ENCODE assay signal across 9 mouse cellular contexts in the genomic region with DNA sequence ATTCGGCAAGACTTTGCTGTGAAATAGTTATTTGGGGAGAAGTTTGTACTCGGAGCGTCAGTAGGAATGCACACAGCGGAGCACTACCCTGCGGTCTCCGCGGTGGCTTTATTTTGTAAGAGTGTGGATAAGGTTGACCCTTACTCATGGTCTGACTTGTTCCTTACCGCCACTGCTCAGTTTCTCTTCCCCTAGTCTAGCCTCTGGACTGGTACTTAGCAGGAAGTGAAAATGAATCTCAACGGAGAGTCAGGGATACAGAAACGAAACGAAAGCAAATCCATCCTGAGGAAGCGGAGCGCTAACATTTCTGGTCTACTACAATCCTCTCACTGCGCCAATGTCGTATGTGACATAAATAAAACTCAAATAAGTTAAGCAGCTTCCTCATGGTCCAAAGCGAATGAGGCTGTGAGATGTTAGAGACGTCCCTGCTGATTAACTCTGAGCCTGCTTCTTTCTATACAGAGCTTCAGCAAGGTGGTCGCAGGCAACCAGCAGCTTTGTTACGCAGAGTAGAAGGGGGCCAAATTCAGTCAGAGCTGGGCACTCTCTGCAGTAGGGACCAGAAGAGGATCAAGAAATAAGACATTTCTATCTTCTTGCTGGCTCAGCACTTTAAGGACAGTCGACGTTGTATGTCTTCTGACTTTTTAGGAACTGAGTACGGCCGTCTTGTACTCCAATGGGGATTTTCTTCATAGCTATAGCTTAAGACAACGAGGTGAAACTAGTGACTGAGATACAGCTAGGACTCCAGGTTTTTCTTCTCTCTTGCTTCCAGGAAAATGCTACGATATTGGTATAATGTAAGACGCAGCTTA. TPM values are rescaled to one million over a fixed set of nuclear protein-coding genes. Genes with fewer than 3 reads are reported as not detected.
A peak's percentile ranks its signal among the peaks of the same experiment; 100 is the strongest.
DNase-seq lines count a peak whose midpoint lies in the region; ATAC-seq and TF ChIP-seq lines count a peak whose summit lies in the region.
"Had no signal": no experiment of that assay in that cellular context is flagged by ENCODE, and none has a peak within 500 bp of the region (broad histone marks: within the 10 kb centered on the region; RNA-seq: fewer than 3 reads in every experiment).

No protein-coding gene starts in this region.

- H3K9me3 ChIP-seq in embryonic facial prominence, embryonic 14.5 days (ENCODE audit: control insufficient read depth, low read length): no peaks in the 10 kb centered on the region
- 0 out of 2 replicates have a peak, but pooled peaks cover 2% of the 10 kb centered on the region for H3K9me3 ChIP-seq in limb, embryonic 12.5 days
- no peaks in the 10 kb centered on the region for H3K9me3 ChIP-seq in neural tube, embryonic 15.5 days (replicated peaks)

- intact Hi-C loops in left cerebral cortex, adult 2 months (cut with DNase I): no loop called here

- peak overlapping the region; percentile 22; the same call in 1 of the 2 replicates for H3K4me3 ChIP-seq in left cerebral cortex, adult 2 months
- H3K4me3 ChIP-seq in embryonic facial prominence, embryonic 14.5 days (ENCODE audit: low read depth, low read length): peak overlapping the region; percentile 17
- H3K4me3 ChIP-seq in limb, embryonic 12.5 days (replicated peaks): peak overlapping the region; percentile 14; the same call in 1 of the 2 replicates
- H3K4me3 ChIP-seq in neural tube, embryonic 15.5 days (replicated peaks): no peak overlapping the region
- H3K4me3 ChIP-seq in cerebellum, adult 2 months (replicated peaks; ENCODE audit: insufficient read depth, low read depth, low read length): no peak overlapping the region

- no peak for TF ChIP-seq CTCF in left cerebral cortex, adult 2 months (IDR thresholded peaks at IDR 0.05)
- TF ChIP-seq CTCF in cerebellum, adult 2 months (IDR thresholded peaks at IDR 0.05; ENCODE audit: borderline replicate concordance, insufficient read depth, low read depth, low read length): no peak

- H3K4me1 ChIP-seq in embryonic facial prominence, embryonic 14.5 days (ENCODE audit: control insufficient read depth, insufficient read depth, low read length): no peaks in the 10 kb centered on the region
- no peaks in the 10 kb centered on the region for H3K4me1 ChIP-seq in limb, embryonic 12.5 days (replicated peaks)
- no peaks in the 10 kb centered on the region for H3K4me1 ChIP-seq in neural tube, embryonic 15.5 days
- H3K4me1 ChIP-seq in cerebellum, adult 2 months (ENCODE audit: control insufficient read depth, insufficient read depth, low read length): no peaks in the 10 kb centered on the region

- no peak for TF ChIP-seq POLR2A in cerebellum, adult 2 months (IDR thresholded peaks at IDR 0.05; ENCODE audit: borderline replicate concordance, insufficient read depth, low read length)

- 71% methylated on average over 26 of the region's 26 CpGs for WGBS in embryonic facial prominence, embryonic 14.5 days
- WGBS in limb, embryonic 12.5 days: 76% methylated on average over 26 of the region's 26 CpGs
- 74% methylated on average over 26 of the region's 26 CpGs for WGBS in neural tube, embryonic 15.5 days
- WGBS in cerebellum, adult 2 months: 77% methylated on average over 26 of the region's 26 CpGs

- peak overlapping the region; percentile 35 for H3K4me2 ChIP-seq in embryonic facial prominence, embryonic 14.5 days (ENCODE audit: low read depth, low read length)
- peak overlapping the region; percentile 33 for H3K4me2 ChIP-seq in limb, embryonic 12.5 days
- peak overlapping the region; percentile 26 for H3K4me2 ChIP-seq in neural tube, embryonic 15.5 days

- H3K27ac ChIP-seq in left cerebral cortex, adult 2 months: no peak overlapping the region
- no peak overlapping the region for H3K27ac ChIP-seq in embryonic facial prominence, embryonic 14.5 days (replicated peaks; ENCODE audit: low read depth, low read length)
- H3K27ac ChIP-seq in limb, embryonic 12.5 days: no peak overlapping the region
- H3K27ac ChIP-seq in neural tube, embryonic 15.5 days (replicated peaks): no peak overlapping the region
- H3K27ac ChIP-seq in cerebellum, adult 2 months (ENCODE audit: insufficient read depth, low read length): no peak overlapping the region

- H3K9ac ChIP-seq in embryonic facial prominence, embryonic 14.5 days (ENCODE audit: low read depth, low read length): no peak overlapping the region
- no peak overlapping the region; the same call in 1 of the 2 replicates for H3K9ac ChIP-seq in limb, embryonic 12.5 days (replicated peaks)
- H3K9ac ChIP-seq in neural tube, embryonic 15.5 days (replicated peaks): no peak overlapping the region

- no peak for DNase-seq in left cerebral cortex, adult 2 months (ENCODE audit: extremely low spot score in 1 of 2, low spot score in 2 of 2)
- no peak for DNase-seq in left cerebral cortex, adult 8-10 months (ENCODE audit: low spot score in 2 of 2)
- DNase-seq in embryonic facial prominence, embryonic 14.5 days (ENCODE audit: low spot score): no peak
- no peak for DNase-seq in cerebellum, adult 2 months
- no peak for DNase-seq in ovary, postnatal 10 days (ENCODE audit: low spot score)
- DNase-seq in cerebellum, postnatal 4 days (ENCODE audit: low spot score in 2 of 2): no peak

- ATAC-seq in embryonic facial prominence, embryonic 14.5 days (ENCODE audit: low read depth): no peak
- ATAC-seq in limb, embryonic 12.5 days (ENCODE audit: insufficient number of reproducible peaks, insufficient read depth, low FRiP score, low TSS enrichment, low read depth): no peak
- no peak for ATAC-seq in neural tube, embryonic 15.5 days (ENCODE audit: low FRiP score)

- H3K27me3 ChIP-seq in embryonic facial prominence, embryonic 14.5 days (replicated peaks; ENCODE audit: control insufficient read depth, insufficient read depth, low read length): 0 out of 2 replicates have a peak, but pooled peaks cover 3% of the 10 kb centered on the region
- H3K27me3 ChIP-seq in limb, embryonic 12.5 days: peaks cover 5% of the 10 kb centered on the region; the same call in 1 of the 2 replicates
- H3K27me3 ChIP-seq in neural tube, embryonic 15.5 days (replicated peaks): no peaks in the 10 kb centered on the region
- no peaks in the 10 kb centered on the region; the same call in 1 of the 2 replicates for H3K27me3 ChIP-seq in cerebellum, adult 2 months (ENCODE audit: control insufficient read depth, insufficient read depth, low read length)

- H3K36me3 ChIP-seq in embryonic facial prominence, embryonic 14.5 days (ENCODE audit: control insufficient read depth, insufficient read depth, low read length): no peaks in the 10 kb centered on the region
- H3K36me3 ChIP-seq in limb, embryonic 12.5 days: no peaks in the 10 kb centered on the region
- H3K36me3 ChIP-seq in neural tube, embryonic 15.5 days: no peaks in the 10 kb centered on the region

RNA-seq across cellular contexts. Expression of gene Fcgr1, which starts 7.1 kb away (rescaled TPM):
- 1 to 10 TPM; 2.0 to 2.7 TPM for total RNA-seq in left cerebral cortex, adult 2 months (2021)
- total RNA-seq in left cerebral cortex, adult 8-10 months (2022): 1 to 10 TPM; 1.7 to 6.5 (median 3.5) TPM
- polyA plus RNA-seq in embryonic facial prominence, embryonic 14.5 days (2014; fragmentation: Nextera tagmentation; extraction: Ambion mirVana): 4.0 and 5.3 TPM in 2 replicates
- 0.94 and 1.1 TPM in 2 replicates for polyA plus RNA-seq in limb, embryonic 12.5 days (2016; fragmentation: Nextera tagmentation; extraction: Ambion mirVana)
- polyA plus RNA-seq in neural tube, embryonic 15.5 days (2015; fragmentation: Nextera tagmentation; extraction: Ambion mirVana): 1.8 and 3.5 TPM in 2 replicates
- polyA plus RNA-seq in cerebellum, adult 2 months (2012; rRNA removed): 2.0 TPM in 2 replicates

RNA-seq across cellular contexts. Expression of gene Hist2h2bb, which starts 31.4 kb away (rescaled TPM):
- total RNA-seq in left cerebral cortex, adult 2 months (2021): 100 to 1,000 TPM; 136 to 154 TPM
- total RNA-seq in left cerebral cortex, adult 8-10 months (2022): 100 to 1,000 TPM; 160 to 229 (median 192) TPM
- polyA plus RNA-seq in embryonic facial prominence, embryonic 14.5 days (2014; fragmentation: Nextera tagmentation; extraction: Ambion mirVana): 8.9 and 12.7 TPM in 2 replicates
- polyA plus RNA-seq in limb, embryonic 12.5 days (2016; fragmentation: Nextera tagmentation; extraction: Ambion mirVana): 21.4 and 34.9 TPM in 2 replicates
- polyA plus RNA-seq in neural tube, embryonic 15.5 days (2015; fragmentation: Nextera tagmentation; extraction: Ambion mirVana): 0.61 and 3.0 TPM in 2 replicates
- polyA plus RNA-seq in cerebellum, adult 2 months (2012; rRNA removed): 5.4 and 6.7 TPM in 2 replicates

RNA-seq across cellular contexts. Expression of gene Hist2h3b, which starts 32.5 kb away (rescaled TPM):
- total RNA-seq in left cerebral cortex, adult 2 months (2021): 10 to 100 TPM; 32.7 to 45.5 TPM
- total RNA-seq in left cerebral cortex, adult 8-10 months (2022): 10 to 100 TPM; 45.5 to 68.8 (median 61.8) TPM
- 44.3 and 57.8 TPM in 2 replicates for polyA plus RNA-seq in embryonic facial prominence, embryonic 14.5 days (2014; fragmentation: Nextera tagmentation; extraction: Ambion mirVana)
- polyA plus RNA-seq in limb, embryonic 12.5 days (2016; fragmentation: Nextera tagmentation; extraction: Ambion mirVana): 95.3 and 139 TPM in 2 replicates
- 9.4 and 16.0 TPM in 2 replicates for polyA plus RNA-seq in neural tube, embryonic 15.5 days (2015; fragmentation: Nextera tagmentation; extraction: Ambion mirVana)
- polyA plus RNA-seq in cerebellum, adult 2 months (2012; rRNA removed): 8.1 and 13.9 TPM in 2 replicates

RNA-seq across cellular contexts. Expression of gene Hist2h4, which starts 37.8 kb away (rescaled TPM):
- 10 to 100 TPM; 26.8 to 31.9 TPM for total RNA-seq in left cerebral cortex, adult 2 months (2021)
- 10 to 100 TPM; 27.2 to 32.5 (median 29.5) TPM for total RNA-seq in left cerebral cortex, adult 8-10 months (2022)
- 6.9 TPM in 2 replicates for polyA plus RNA-seq in embryonic facial prominence, embryonic 14.5 days (2014; fragmentation: Nextera tagmentation; extraction: Ambion mirVana)
- polyA plus RNA-seq in limb, embryonic 12.5 days (2016; fragmentation: Nextera tagmentation; extraction: Ambion mirVana): 19.4 and 26.5 TPM in 2 replicates
- polyA plus RNA-seq in neural tube, embryonic 15.5 days (2015; fragmentation: Nextera tagmentation; extraction: Ambion mirVana): 4.9 and 5.1 TPM in 2 replicates
- polyA plus RNA-seq in cerebellum, adult 2 months (2012; rRNA removed): 6.2 and 8.7 TPM in 2 replicates

RNA-seq across cellular contexts. Expression of gene Hist2h3c1, which starts 54.4 kb away (rescaled TPM):
- total RNA-seq in left cerebral cortex, adult 2 months (2021): not detected
- not detected for total RNA-seq in left cerebral cortex, adult 8-10 months (2022)
- polyA plus RNA-seq in embryonic facial prominence, embryonic 14.5 days (2014; fragmentation: Nextera tagmentation; extraction: Ambion mirVana): 0.48 TPM in 1 of 2 replicates, not detected in the other
- 0.35 TPM in 1 of 2 replicates, not detected in the other for polyA plus RNA-seq in limb, embryonic 12.5 days (2016; fragmentation: Nextera tagmentation; extraction: Ambion mirVana)
- 0.14 and 0.65 TPM in 2 replicates for polyA plus RNA-seq in neural tube, embryonic 15.5 days (2015; fragmentation: Nextera tagmentation; extraction: Ambion mirVana)
- polyA plus RNA-seq in cerebellum, adult 2 months (2012; rRNA removed): not detected in 2 replicates
- total RNA-seq: adrenal gland, postnatal 36 days had no signal

Comparison
In these comparisons a context has a peak if more than half of its experiments do, and no peak if none do; other contexts are left out.
1. H3K4me3 ChIP-seq: peak in left cerebral cortex, adult 2 months (single experiment), embryonic facial prominence, embryonic 14.5 days (single experiment) and limb, embryonic 12.5 days (single experiment); none in neural tube, embryonic 15.5 days (single experiment) and cerebellum, adult 2 months (single experiment).
2. Peak in every context shown above with its lines, with median percentiles within 50 percentile points of each other: H3K4me2 ChIP-seq.